Mouse (Mus musculus) limb, embryonic 14.5 days (tissue): ENCODE results near the gene Oser1. TPM values are rescaled to one million over a fixed set of nuclear protein-coding genes. Genes with fewer than 3 reads are reported as not detected.
"Not testable (repeated sequence)": the region's sequence is repeated elsewhere in the genome, so short reads cannot be mapped to it uniquely, and the experiment has no call there.

ENCODE experiments used
- ATAC-seq: fragments of 200-750 bp; cut with Nextera tagmentation; 2 replicates; pipeline ENCODE4 v1.8.0; 2017; ENCODE audit warnings: low read depth, moderate number of reproducible peaks, moderate TSS enrichment; ENCODE audit not compliant: low FRiP score
- DNase-seq: peaks from one replicate; pipeline ENCODE4 v3.0.0-alpha.2; 2015; ENCODE audit warnings: low spot score
- H3K27ac ChIP-seq: fragments of 300-500 bp; sonication (generic); replicated peaks from 2 replicates; pipeline ENCODE4 v1.5.1; 2014; ENCODE audit warnings: low read depth, mild to moderate bottlenecking, low read length, moderate library complexity, mixed read lengths
- H3K27me3 ChIP-seq: fragments of 300-500 bp; sonication (generic); 2 replicates; pipeline ENCODE4 v1.6.1; 2014; ENCODE audit warnings: low read length, mixed read lengths; ENCODE audit not compliant: control insufficient read depth, insufficient read depth
- H3K36me3 ChIP-seq: fragments of 300-500 bp; sonication (generic); 2 replicates; pipeline ENCODE4 v1.6.1; 2014; ENCODE audit warnings: mild to moderate bottlenecking, low read length, moderate library complexity, mixed read lengths; ENCODE audit not compliant: control insufficient read depth, insufficient read depth
- H3K4me1 ChIP-seq: fragments of 300-500 bp; sonication (generic); 2 replicates; pipeline ENCODE4 v1.6.1; 2014; ENCODE audit warnings: antibody characterized with exemption, low read length, mixed read lengths; ENCODE audit not compliant: control insufficient read depth, insufficient read depth
- H3K4me2 ChIP-seq: fragments of 300-500 bp; sonication (generic); replicated peaks from 2 replicates; pipeline ENCODE4 v1.6.1; 2014; ENCODE audit warnings: low read depth, mild to moderate bottlenecking, low read length, moderate library complexity; ENCODE audit not compliant: severe bottlenecking
- H3K4me3 ChIP-seq: fragments of 300-500 bp; sonication (generic); replicated peaks from 2 replicates; pipeline ENCODE4 v1.5.1; 2014; ENCODE audit warnings: low read length
- H3K9ac ChIP-seq: fragments of 300-500 bp; sonication (generic); 2 replicates; pipeline ENCODE4 v1.6.1; 2014; ENCODE audit warnings: mild to moderate bottlenecking, low read depth, low read length, moderate library complexity; ENCODE audit not compliant: severe bottlenecking
- H3K9me3 ChIP-seq: fragments of 300-500 bp; sonication (generic); 2 replicates; pipeline ENCODE4 v1.6.1; 2016; ENCODE audit warnings: low read length; ENCODE audit not compliant: control insufficient read depth
- POLR2A ChIP-seq: fragments of 200-500 bp; IDR thresholded peaks from 2 replicates; pipeline ENCODE4 v1.8.0; 2012; ENCODE audit warnings: inconsistent platforms, mild to moderate bottlenecking, moderate library complexity, borderline replicate concordance; ENCODE audit not compliant: insufficient read depth, insufficient read length; ENCODE audit errors: extremely low read depth
- WGBS: fragments of 180-500 bp; shearing (Covaris S2); extraction: QIAGEN DNeasy Blood & Tissue Kit; methylation state at CpG from one replicate; pipeline ENCODE4 v1.1.7; 2014; 5-methylcytosine and 5-hydroxymethylcytosine counted together
- polyA plus RNA-seq, 2 experiments: library from polyadenylated mRNA; depleted of rRNA in 1 of 2; stranded (reverse) in 1 of 2; unstranded in 1 of 2; fragments of >200 nt; fragmentation: Nextera tagmentation in 1 of 2; extraction: Ambion mirVana in 1 of 2; gene quantifications; 2 replicates each; pipeline versions ENCODE4 v1.2.1 to v1.2.3; 2012 to 2014

The Oser1 gene
- polyA plus RNA-seq, 2 experiments: 33.8 to 85.8 TPM

- H3K4me1 ChIP-seq: peaks cover 20% of the 10 kb centered on the region
- no peak for TF ChIP-seq POLR2A
- ATAC-seq: no peak
- no peak overlapping the region for H3K9ac ChIP-seq
- H3K4me2 ChIP-seq: no peak overlapping the region
- WGBS: 90% methylated on average over 6 of the region's 6 CpGs
- H3K9me3 ChIP-seq: no peaks in the 10 kb centered on the region
- H3K27ac ChIP-seq: no peak overlapping the region
- no peaks in the 10 kb centered on the region for H3K27me3 ChIP-seq
- DNase-seq: no peak
- no peak overlapping the region for H3K4me3 ChIP-seq
- H3K36me3 ChIP-seq: peaks cover 19% of the 10 kb centered on the region
These were observed 7.5 kb downstream of the Oser1 start for GRCm38 (mm10) chr2:163417026-163417425.

DNA sequence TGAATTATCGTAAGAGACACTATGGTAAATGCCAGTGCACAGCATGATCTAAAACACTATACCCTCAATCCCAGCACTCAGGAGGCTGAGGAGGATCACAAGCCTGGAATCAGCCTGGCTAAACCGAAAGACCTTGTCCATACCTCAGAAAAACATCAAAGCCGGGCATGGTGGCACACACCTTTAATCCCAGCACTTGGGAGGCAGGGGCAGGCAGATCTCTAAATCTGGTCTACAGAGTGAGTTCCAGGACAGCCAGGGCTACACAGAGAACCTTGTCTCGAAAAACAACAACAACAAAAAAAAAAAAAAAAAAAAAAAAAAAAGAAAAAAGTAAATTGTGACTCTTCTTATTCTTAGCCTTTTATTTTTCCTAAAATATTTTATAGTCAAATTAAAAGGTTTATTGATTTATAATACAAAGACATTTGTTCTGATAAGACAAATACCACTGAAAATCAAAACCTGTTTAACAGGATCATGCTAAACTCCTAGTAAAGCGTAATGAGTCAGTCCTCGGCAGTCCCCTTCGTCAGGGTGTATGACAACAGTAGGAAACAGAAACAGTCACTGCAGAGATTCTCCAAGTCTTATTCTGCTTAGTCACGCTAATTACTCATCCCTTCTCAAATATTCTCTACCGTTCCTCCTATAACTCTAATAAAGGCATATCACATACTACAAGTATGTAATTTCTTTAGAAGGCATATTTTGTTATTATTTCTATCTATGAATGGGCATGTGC is 11.5 kb downstream of the Oser1 start:
- 89% methylated on average over 9 of the region's 9 CpGs for WGBS
- Histone ChIP-seq H3K9ac (no peak overlapping the region), H3K27ac (no peak overlapping the region), H3K9me3 (no peaks in the 10 kb centered on the region), H3K4me1 (peaks cover 8% of the 10 kb centered on the region), H3K27me3 (no peaks in the 10 kb centered on the region), H3K36me3 (peaks cover 55% of the 10 kb centered on the region), H3K4me3 (no peak overlapping the region), H3K4me2 (no peak overlapping the region)
- no peak for TF ChIP-seq POLR2A
- ATAC-seq (no peak), DNase-seq (no peak)

DNA sequence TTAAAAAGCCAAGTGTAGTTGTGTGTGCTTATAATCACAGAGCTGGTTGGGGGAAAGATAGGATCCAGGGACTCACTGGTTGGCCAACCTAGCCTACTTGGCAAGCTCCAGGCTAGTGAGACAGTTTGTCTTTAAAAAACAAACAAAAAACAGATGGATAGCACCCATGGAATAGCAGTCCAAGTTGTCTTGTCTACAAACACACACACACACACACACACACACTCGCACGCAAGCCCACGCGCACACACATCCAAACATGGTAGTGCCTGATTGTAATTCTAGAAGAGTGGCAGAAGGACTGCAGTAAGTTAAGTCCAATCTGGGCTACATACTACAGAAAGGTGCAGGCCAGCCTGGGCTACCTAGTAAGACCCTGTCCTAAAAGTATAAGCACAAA is 12.1 kb downstream of the Oser1 start:
- no peak for TF ChIP-seq POLR2A
- ATAC-seq (no peak), DNase-seq (no peak)
- H3K27me3 ChIP-seq: no peaks in the 10 kb centered on the region
- no peak overlapping the region for H3K4me3 ChIP-seq
- peaks cover 2% of the 10 kb centered on the region for H3K4me1 ChIP-seq
- 96% methylated on average over 4 of the region's 4 CpGs for WGBS
- H3K36me3 ChIP-seq: peaks cover 58% of the 10 kb centered on the region
- no peak overlapping the region for H3K27ac ChIP-seq
- H3K9me3 ChIP-seq: no peaks in the 10 kb centered on the region
- no peak overlapping the region for H3K9ac ChIP-seq
- no peak overlapping the region for H3K4me2 ChIP-seq

DNA sequence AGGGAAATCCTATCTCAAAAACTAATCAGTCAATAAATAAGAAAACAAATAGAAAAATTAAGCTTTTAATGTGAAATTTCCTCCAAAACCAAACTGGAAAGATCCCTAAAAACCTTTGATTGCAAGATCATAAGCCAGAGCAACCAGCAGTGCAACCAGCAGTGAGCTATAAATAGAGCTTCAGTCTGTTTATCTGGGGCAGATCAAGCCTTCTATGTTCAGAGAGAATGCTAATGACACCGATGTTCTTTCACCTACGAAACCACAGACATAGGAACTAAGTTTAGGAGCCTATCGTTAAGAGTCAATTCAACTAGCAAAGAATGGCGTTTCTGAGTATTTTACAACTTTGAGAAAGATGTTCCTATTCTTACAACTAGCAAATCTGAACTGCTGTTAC is 12.7 kb downstream of the Oser1 start:
- 80% methylated on average over 4 of the region's 4 CpGs for WGBS
- no peak for ATAC-seq

GRCm38 (mm10) chr2:163411344-163411743 is 13.2 kb downstream of the Oser1 start:
- peaks cover 64% of the 10 kb centered on the region for H3K36me3 ChIP-seq
- 94% methylated on average over 3 of the region's 3 CpGs for WGBS

More for the DNA sequence above, 12.7 kb downstream of the Oser1 start:
- no peaks in the 10 kb centered on the region for H3K9me3 ChIP-seq
- no peak for TF ChIP-seq POLR2A
- no peaks in the 10 kb centered on the region for H3K4me1 ChIP-seq
- H3K27ac ChIP-seq: no peak overlapping the region
- no peak overlapping the region for H3K9ac ChIP-seq
- no peaks in the 10 kb centered on the region for H3K27me3 ChIP-seq
- H3K36me3 ChIP-seq: peaks cover 64% of the 10 kb centered on the region
- no peak overlapping the region for H3K4me2 ChIP-seq
- no peak overlapping the region for H3K4me3 ChIP-seq
- DNase-seq: no peak

More at GRCm38 (mm10) chr2:163411344-163411743, 13.2 kb downstream of the Oser1 start:
- not testable (repeated sequence) for H3K4me2 ChIP-seq, H3K4me1 ChIP-seq, DNase-seq, H3K9ac ChIP-seq, H3K27ac ChIP-seq, ATAC-seq, H3K9me3 ChIP-seq, H3K27me3 ChIP-seq, H3K4me3 ChIP-seq
